Mouse (Mus musculus) cortical plate, adult 2 months (tissue): ENCODE data around the gene Sorbs1. TPM values are rescaled to one million over a fixed set of nuclear protein-coding genes. Genes with fewer than 3 reads are reported as not detected.

Experiments used
- H3K27ac ChIP-seq: fragments of 200-500 bp; 2 replicates; pipeline ENCODE4 v1.5.1; 2012; ENCODE audit warnings: low read length, control low read depth, inconsistent platforms; ENCODE audit not compliant: insufficient read depth
- H3K4me1 ChIP-seq: fragments of 200-500 bp; 2 replicates; pipeline ENCODE4 v1.6.1; 2011; ENCODE audit warnings: low read length; ENCODE audit not compliant: control insufficient read depth, insufficient read depth
- H3K4me3 ChIP-seq: fragments of 200-500 bp; 2 replicates; pipeline ENCODE4 v1.5.1; 2011; ENCODE audit warnings: mild to moderate bottlenecking, low read length, control low read depth; ENCODE audit not compliant: insufficient read depth
- CTCF ChIP-seq: fragments of 200-500 bp; IDR thresholded peaks from 2 replicates; pipeline ENCODE4 v1.5.1; 2011; ENCODE audit warnings: mild to moderate bottlenecking, control low read depth, low read length; ENCODE audit not compliant: insufficient read depth; ENCODE audit errors: extremely low read depth
- POLR2A ChIP-seq: fragments of 200-500 bp; IDR thresholded peaks from 2 replicates; pipeline ENCODE4 v1.6.1; 2011; ENCODE audit warnings: mild to moderate bottlenecking, low read length, control low read depth; ENCODE audit not compliant: insufficient read depth; ENCODE audit errors: extremely low read depth
- polyA plus RNA-seq: library from polyadenylated mRNA; depleted of rRNA; stranded (reverse); fragments of >200 nt; gene quantifications from 2 replicates; pipeline ENCODE4 v1.2.3, GENCODE M21; 2012

Sorbs1 gene
- polyA plus RNA-seq, 1 experiment, result 81.5 TPM

- no peak overlapping the region for H3K4me3 ChIP-seq
- no peak overlapping the region for H3K27ac ChIP-seq
- H3K4me1 ChIP-seq, result no peaks in the 10 kb centered on the region
- TF ChIP-seq POLR2A, result no peak
- TF ChIP-seq CTCF, result no peak
Observed at GRCm38 (mm10) chr19:40325381-40325780, 188.2 kb downstream of the Sorbs1 start.

GRCm38 (mm10) chr19:40322226-40322625 is 191.4 kb downstream of the Sorbs1 start:
- no peak overlapping the region for H3K4me3 ChIP-seq
- TF ChIP-seq POLR2A (no peak), CTCF (no peak)
- H3K4me1 ChIP-seq, result no peaks in the 10 kb centered on the region
- no peak overlapping the region for H3K27ac ChIP-seq

GRCm38 (mm10) chr19:40319199-40319598 is 194.4 kb downstream of the Sorbs1 start:
- no peaks in the 10 kb centered on the region for H3K4me1 ChIP-seq
- H3K4me3 ChIP-seq, result no peak overlapping the region
- H3K27ac ChIP-seq, result no peak overlapping the region
- TF ChIP-seq POLR2A (no peak), CTCF (no peak)

- Histone ChIP-seq H3K27ac (no peak overlapping the region), H3K4me3 (no peak overlapping the region), H3K4me1 (no peaks in the 10 kb centered on the region)
- TF ChIP-seq POLR2A (no peak), CTCF (no peak)
Observed at GRCm38 (mm10) chr19:40318511-40318910, 195.1 kb downstream of the Sorbs1 start.

- no peaks in the 10 kb centered on the region for H3K4me1 ChIP-seq
- TF ChIP-seq CTCF (no peak), POLR2A (no peak)
- H3K4me3 ChIP-seq, result no peak overlapping the region
- H3K27ac ChIP-seq, result no peak overlapping the region
Observed at GRCm38 (mm10) chr19:40317001-40317400, 196.6 kb downstream of the Sorbs1 start.

- Histone ChIP-seq H3K4me1 (no peaks in the 10 kb centered on the region), H3K27ac (no peak overlapping the region), H3K4me3 (no peak overlapping the region)
- TF ChIP-seq POLR2A, result no peak
- TF ChIP-seq CTCF, result no peak
Observed at GRCm38 (mm10) chr19:40314252-40314651, 199.3 kb downstream of the Sorbs1 start.

GRCm38 (mm10) chr19:40311631-40312030 is 201.9 kb downstream of the Sorbs1 start:
- H3K4me3 ChIP-seq, result no peak overlapping the region
- no peak overlapping the region for H3K27ac ChIP-seq
- TF ChIP-seq POLR2A (no peak), CTCF (no peak)
- 0 out of 2 replicates have a peak, but pooled peaks cover 1% of the 10 kb centered on the region for H3K4me1 ChIP-seq

GRCm38 (mm10) chr19:40310410-40311130 is 203.0 kb downstream of the Sorbs1 start:
- TF ChIP-seq CTCF (no peak), POLR2A (no peak)
- H3K4me1 ChIP-seq, result peaks cover 4% of the 10 kb centered on the region
- no peak overlapping the region for H3K4me3 ChIP-seq
- no peak overlapping the region for H3K27ac ChIP-seq

GRCm38 (mm10) chr19:40309911-40310310 is 203.7 kb downstream of the Sorbs1 start:
- TF ChIP-seq CTCF (no peak), POLR2A (no peak)
- Histone ChIP-seq H3K27ac (no peak overlapping the region), H3K4me1 (peaks cover 4% of the 10 kb centered on the region), H3K4me3 (no peak overlapping the region)

GRCm38 (mm10) chr19:40307550-40307949 is 206.0 kb downstream of the Sorbs1 start:
- no peak overlapping the region for H3K27ac ChIP-seq
- no peak overlapping the region for H3K4me3 ChIP-seq
- peaks cover 4% of the 10 kb centered on the region for H3K4me1 ChIP-seq
- TF ChIP-seq POLR2A (no peak), CTCF (no peak)
